Mouse (Mus musculus) WW6 (cell line): ENCODE results near the gene Itsn1.

Experiments used
- DNase-seq: peaks from one replicate; pipeline ENCODE4 v3.0.0-alpha.2; 2013; ENCODE audit warnings: low read depth, low spot score

The Itsn1 gene

DNA sequence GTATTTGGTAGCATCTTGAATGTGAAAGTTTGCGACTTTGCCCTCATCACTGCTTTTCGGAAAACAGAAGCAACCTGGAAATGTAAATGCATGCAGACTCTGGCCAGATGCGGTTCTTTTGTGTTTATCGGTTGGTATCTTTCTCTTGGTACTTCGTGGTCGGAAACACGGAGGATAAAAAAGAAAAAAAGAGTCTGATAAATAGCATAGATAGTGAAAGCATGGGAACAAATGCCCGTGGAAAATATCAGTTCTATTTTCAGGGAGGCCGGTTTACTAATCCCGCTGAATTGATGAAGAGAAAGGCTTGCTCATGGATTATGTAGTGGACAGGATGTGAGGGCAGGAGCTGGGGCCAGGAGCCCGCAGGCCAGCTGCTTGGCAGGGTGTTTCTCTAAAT lies 1.4 kb downstream of the Itsn1 start:
- DNase-seq: no peak

DNA sequence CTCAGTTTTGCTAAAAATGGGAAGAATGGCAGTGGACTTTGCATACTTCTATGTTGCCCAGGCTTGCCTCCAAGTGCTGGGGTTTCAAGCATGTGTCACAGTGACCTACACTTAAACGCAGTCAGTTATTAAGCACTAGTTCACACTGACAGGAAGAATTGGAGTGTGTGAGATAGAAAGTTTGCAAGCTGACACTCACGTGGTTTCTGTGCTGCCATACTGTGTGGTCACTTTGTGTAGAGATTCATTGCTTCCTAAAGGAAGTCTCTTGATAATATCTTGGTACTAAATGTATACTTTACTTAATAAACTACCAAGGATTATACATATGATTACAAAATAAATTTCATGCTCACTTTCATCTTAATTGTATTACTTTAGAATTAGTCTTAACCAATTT lies 3.7 kb downstream of the Itsn1 start:
- DNase-seq: no peak

DNA sequence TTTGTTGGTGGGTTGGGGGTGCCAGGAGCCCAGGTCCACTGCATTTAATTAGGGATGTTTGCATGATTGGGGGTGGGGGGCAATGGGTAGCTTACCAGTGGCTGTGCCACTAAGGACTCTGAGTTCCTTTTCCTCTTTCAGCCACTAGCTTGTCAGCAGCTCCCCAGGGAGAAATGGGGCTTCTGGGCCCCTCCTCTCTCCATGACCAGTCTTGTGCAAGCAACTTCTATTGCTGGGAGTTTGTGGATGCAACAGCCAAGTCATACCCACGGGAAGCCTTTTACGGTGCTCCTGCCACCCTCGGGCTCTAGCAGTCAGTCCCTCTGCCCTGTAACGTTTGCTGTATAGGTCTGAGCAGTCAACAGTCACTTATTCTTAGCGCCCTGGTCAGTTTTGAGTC lies 5.7 kb downstream of the Itsn1 start:
- DNase-seq: no peak

- no peak for DNase-seq
Measured at GRCm38 (mm10) chr16:91736046-91736816, 7.2 kb downstream of the Itsn1 start.

DNA sequence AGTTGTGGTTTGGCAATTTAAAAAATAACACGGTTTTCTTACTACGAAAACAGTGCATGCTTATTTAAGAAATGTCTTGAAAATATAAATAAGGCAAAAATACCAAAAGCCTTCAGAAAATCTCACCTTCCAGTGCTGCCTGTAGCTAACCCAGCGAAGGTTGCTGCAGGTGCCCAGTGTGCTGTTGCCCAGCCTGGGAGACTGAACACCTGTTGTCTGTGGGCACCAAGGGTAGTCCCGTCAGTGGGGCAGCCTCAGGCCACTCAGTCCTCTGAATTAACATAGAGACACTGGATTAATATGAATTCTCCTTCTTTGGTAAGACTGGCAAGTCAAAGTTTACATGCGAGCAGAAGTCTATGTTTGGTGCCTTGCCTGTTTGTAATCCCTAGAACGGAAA lies 9.4 kb downstream of the Itsn1 start:
- DNase-seq: no peak

- no peak for DNase-seq
Measured at GRCm38 (mm10) chr16:91740184-91740917, 11.3 kb downstream of the Itsn1 start.

- no peak for DNase-seq
Measured at GRCm38 (mm10) chr16:91740918-91741255, 11.8 kb downstream of the Itsn1 start.

- no peak for DNase-seq
Measured at GRCm38 (mm10) chr16:91743055-91743454, 14.0 kb downstream of the Itsn1 start.

DNA sequence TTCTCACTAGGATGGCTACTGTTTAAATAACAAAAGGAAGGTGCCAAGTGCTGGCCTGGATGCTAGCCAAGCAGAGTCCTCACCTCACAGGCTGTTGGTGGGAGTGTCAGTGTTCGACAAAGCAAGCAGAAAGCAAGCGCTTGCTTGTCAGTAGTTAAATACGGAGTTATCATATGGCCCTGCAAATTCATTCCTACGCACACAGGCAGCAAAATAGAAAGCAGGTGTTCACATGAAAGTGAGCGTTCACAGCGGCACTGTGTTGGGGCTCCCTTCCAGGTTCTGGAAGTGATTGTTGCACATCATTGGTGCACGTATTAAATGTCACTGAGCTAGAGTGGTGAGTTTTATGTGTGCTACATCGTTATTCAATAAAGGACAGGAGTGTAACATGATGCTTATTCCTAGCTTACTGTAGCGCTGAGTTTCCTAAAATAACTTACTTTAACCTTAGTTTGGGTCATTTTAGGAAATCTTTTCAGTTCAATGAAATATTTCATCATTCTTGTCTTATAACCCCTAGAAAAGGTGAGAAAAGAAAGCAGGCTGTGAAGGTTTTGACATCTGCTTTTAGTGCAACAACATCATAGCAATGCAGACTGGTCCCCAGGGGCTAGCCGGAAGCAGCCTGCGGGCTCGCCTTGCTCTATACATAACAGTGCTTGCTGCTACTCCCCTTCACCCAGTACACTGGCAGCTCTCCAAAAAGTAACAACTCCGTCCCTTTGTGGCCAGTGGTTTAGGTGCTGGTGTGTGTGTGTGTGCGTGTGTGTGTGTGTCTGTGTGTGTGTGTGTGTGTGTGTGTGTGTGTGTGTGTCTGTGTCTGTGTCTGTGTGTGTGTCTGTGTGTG lies 17.2 kb downstream of the Itsn1 start:
- no peak for DNase-seq

GRCm38 (mm10) chr16:91747567-91747966 lies 18.5 kb downstream of the Itsn1 start:
- DNase-seq: no peak

- no peak for DNase-seq
Measured at GRCm38 (mm10) chr16:91751644-91752385, 22.7 kb downstream of the Itsn1 start.

GRCm38 (mm10) chr16:91753611-91754010 lies 24.5 kb downstream of the Itsn1 start:
- DNase-seq: no peak

DNA sequence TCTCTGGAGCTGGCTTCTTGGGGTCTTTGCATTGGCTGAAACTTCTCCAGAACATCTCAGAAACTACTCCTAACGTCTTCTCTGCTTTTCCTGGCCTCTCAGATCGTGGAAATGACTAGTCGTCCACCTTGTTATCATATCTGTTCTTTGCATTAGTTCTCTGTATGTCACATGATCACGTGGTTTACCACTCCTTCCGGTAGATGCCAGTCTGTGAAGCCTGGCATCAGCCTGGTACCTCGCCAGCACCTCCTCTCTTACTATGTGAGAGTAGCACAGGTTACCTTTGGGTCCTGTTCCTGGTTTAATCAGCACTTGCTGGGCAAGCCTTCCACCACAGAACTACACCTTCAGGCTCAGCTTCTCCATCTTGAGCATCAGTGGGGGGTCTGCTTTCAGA lies 25.9 kb downstream of the Itsn1 start:
- DNase-seq: no peak

GRCm38 (mm10) chr16:91761202-91761601 lies 32.1 kb downstream of the Itsn1 start:
- no peak for DNase-seq

GRCm38 (mm10) chr16:91761761-91762160 lies 32.7 kb downstream of the Itsn1 start:
- DNase-seq: no peak

DNA sequence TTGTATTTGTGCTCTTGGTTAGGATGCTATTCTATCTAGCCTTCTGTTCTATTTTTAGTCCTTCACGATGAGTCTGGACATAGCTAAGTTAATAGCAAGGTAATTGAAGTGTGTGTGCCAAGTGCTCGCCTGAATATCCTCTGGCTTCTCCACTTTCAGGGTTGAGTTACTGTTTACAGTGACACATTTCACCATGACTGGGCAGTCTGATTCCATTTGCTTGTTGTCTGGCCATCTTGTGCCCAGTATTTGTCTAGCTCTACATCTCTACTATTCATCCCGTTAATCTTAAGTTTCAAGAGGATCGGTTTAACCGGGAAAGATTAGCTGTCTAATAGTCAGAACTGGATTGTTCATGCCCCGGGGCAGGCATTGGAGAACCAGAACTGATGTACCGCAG lies 33.4 kb downstream of the Itsn1 start:
- DNase-seq: no peak

- DNase-seq: no peak
Measured at GRCm38 (mm10) chr16:91763975-91764374, 34.9 kb downstream of the Itsn1 start.

DNA sequence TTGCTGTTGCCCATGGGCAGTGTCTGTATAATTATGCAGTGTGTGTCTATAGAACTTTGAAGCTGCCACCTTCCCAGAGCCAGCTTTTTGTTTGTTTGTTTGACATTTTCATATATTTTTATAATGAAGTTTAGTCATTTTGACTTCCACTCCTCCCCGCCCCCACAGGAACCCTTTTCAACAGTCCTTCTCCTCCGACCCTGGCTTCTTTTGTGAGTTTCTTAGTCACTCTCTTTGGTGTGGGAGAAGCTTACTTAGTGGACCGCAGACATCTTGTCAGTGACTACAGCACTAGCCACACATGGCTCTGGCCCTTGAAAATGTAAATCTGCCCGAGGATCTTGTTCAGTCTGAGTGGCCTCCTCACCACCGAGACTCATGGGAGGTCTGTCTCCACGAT lies 35.3 kb downstream of the Itsn1 start:
- no peak for DNase-seq

GRCm38 (mm10) chr16:91765121-91765815 lies 36.2 kb downstream of the Itsn1 start:
- DNase-seq: no peak

- no peak for DNase-seq
Measured at GRCm38 (mm10) chr16:91765816-91766210, 36.7 kb downstream of the Itsn1 start.

- no peak for DNase-seq
Measured at GRCm38 (mm10) chr16:91767165-91767701, 38.2 kb downstream of the Itsn1 start.
